Mouse (Mus musculus): ENCODE measurements around the gene Synj1. TPM values are rescaled to one million over a fixed set of nuclear protein-coding genes. Genes with fewer than 3 reads are reported as not detected.
A peak's percentile ranks its signal among the peaks of the same experiment; 100 is the strongest.

Synj1 gene
- 10.0 and 11.9 TPM in 2 replicates for polyA plus RNA-seq (2015; fragmentation: Nextera tagmentation; extraction: Ambion mirVana)

GRCm38 (mm10) chr16:91011021-91011683, at the start of gene Synj1:
TSS of gene Synj1 (minus strand) at chr16:91011308.
- ATAC-seq (replicated peaks; ENCODE audit: low FRiP score, low read depth), result peak; percentile 92

GRCm38 (mm10) chr16:91057741-91058140, 46.6 kb upstream of the Synj1 start:
- H3K9me3 ChIP-seq (replicated peaks; ENCODE audit: low read length), result no peaks in the 10 kb centered on the region
- no peak overlapping the region for H3K4me3 ChIP-seq (replicated peaks; ENCODE audit: low read depth, low read length)
- WGBS, result 81% methylated on average over 6 of the region's 6 CpGs
- no peak overlapping the region for H3K27ac ChIP-seq
- no peak for ATAC-seq (replicated peaks; ENCODE audit: low FRiP score, low read depth)
- H3K4me1 ChIP-seq (replicated peaks; ENCODE audit: insufficient read depth, low read length), result peaks cover 12% of the 10 kb centered on the region
- no peak overlapping the region for H3K9ac ChIP-seq (ENCODE audit: low read depth, low read length)
- no peaks in the 10 kb centered on the region for H3K27me3 ChIP-seq (ENCODE audit: insufficient read depth, low read length)
- no peak for TF ChIP-seq CTCF (IDR thresholded peaks at IDR 0.05; ENCODE audit: low read depth)
- DNase-seq (ENCODE audit: low spot score), result no peak
- H3K4me2 ChIP-seq (ENCODE audit: low read length), result no peak overlapping the region
- no peaks in the 10 kb centered on the region for H3K36me3 ChIP-seq (ENCODE audit: insufficient read depth, low read length)

More at GRCm38 (mm10) chr16:91011021-91011683, at the start of gene Synj1:
- WGBS, result under 1% methylated on average over 57 of the region's 66 CpGs
- peak; percentile 98 for DNase-seq (ENCODE audit: low spot score)
- peak within 1 kb of the TSS; percentile 93 for H3K27ac ChIP-seq
- peak within 1 kb of the TSS; percentile 86 for H3K4me2 ChIP-seq (ENCODE audit: low read length)
- no peaks in the 10 kb centered on the region for H3K27me3 ChIP-seq (ENCODE audit: insufficient read depth, low read length)
- peak within 1 kb of the TSS; percentile 75 for H3K4me3 ChIP-seq (replicated peaks; ENCODE audit: low read depth, low read length)
- no peak for TF ChIP-seq CTCF (IDR thresholded peaks at IDR 0.05; ENCODE audit: low read depth)
- H3K4me1 ChIP-seq (replicated peaks; ENCODE audit: insufficient read depth, low read length), result peaks cover 7% of the 10 kb centered on the region
- H3K9ac ChIP-seq (ENCODE audit: low read depth, low read length), result peak within 1 kb of the TSS; percentile 87
- H3K9me3 ChIP-seq (replicated peaks; ENCODE audit: low read length), result no peaks in the 10 kb centered on the region
- H3K36me3 ChIP-seq (ENCODE audit: insufficient read depth, low read length), result peaks cover 19% of the 10 kb centered on the region

- 88% methylated on average over 4 of the region's 4 CpGs for WGBS
- 0 out of 2 replicates have a peak overlapping the region, but pooled peaks have one; percentile 72 for H3K27ac ChIP-seq
- H3K4me2 ChIP-seq (ENCODE audit: low read length), result no peak overlapping the region
- H3K9me3 ChIP-seq (replicated peaks; ENCODE audit: low read length), result no peaks in the 10 kb centered on the region
- ATAC-seq (replicated peaks; ENCODE audit: low FRiP score, low read depth), result no peak
- no peak for DNase-seq (ENCODE audit: low spot score)
- H3K9ac ChIP-seq (ENCODE audit: low read depth, low read length), result no peak overlapping the region
- TF ChIP-seq CTCF (IDR thresholded peaks at IDR 0.05; ENCODE audit: low read depth), result no peak
- H3K36me3 ChIP-seq (ENCODE audit: insufficient read depth, low read length), result no peaks in the 10 kb centered on the region
- no peaks in the 10 kb centered on the region for H3K27me3 ChIP-seq (ENCODE audit: insufficient read depth, low read length)
- no peak overlapping the region for H3K4me3 ChIP-seq (replicated peaks; ENCODE audit: low read depth, low read length)
- peaks cover 12% of the 10 kb centered on the region for H3K4me1 ChIP-seq (replicated peaks; ENCODE audit: insufficient read depth, low read length)
Observed at GRCm38 (mm10) chr16:91057261-91057660, 46.2 kb upstream of the Synj1 start.

- Histone ChIP-seq H3K36me3 (ENCODE audit: insufficient read depth, low read length) (no peaks in the 10 kb centered on the region), H3K4me3 (replicated peaks; ENCODE audit: low read depth, low read length) (no peak overlapping the region), H3K4me1 (replicated peaks; ENCODE audit: insufficient read depth, low read length) (peaks cover 12% of the 10 kb centered on the region), H3K27me3 (ENCODE audit: insufficient read depth, low read length) (no peaks in the 10 kb centered on the region), H3K4me2 (ENCODE audit: low read length) (peak overlapping the region; percentile 41), H3K27ac (peak overlapping the region; percentile 72), H3K9me3 (replicated peaks; ENCODE audit: low read length) (no peaks in the 10 kb centered on the region), H3K9ac (ENCODE audit: low read depth, low read length) (peak overlapping the region; percentile 28; the same call in 1 of the 2 replicates)
- TF ChIP-seq CTCF (IDR thresholded peaks at IDR 0.05; ENCODE audit: low read depth), result no peak
- DNase-seq (ENCODE audit: low spot score), result peak; percentile 77
- peak; percentile 92 for ATAC-seq (replicated peaks; ENCODE audit: low FRiP score, low read depth)
- WGBS, result 15% methylated on average over 16 of the region's 16 CpGs
Observed at GRCm38 (mm10) chr16:91056043-91056821, 45.1 kb upstream of the Synj1 start.

GRCm38 (mm10) chr16:91055150-91055549, 44.0 kb upstream of the Synj1 start:
- no peak overlapping the region for H3K4me3 ChIP-seq (replicated peaks; ENCODE audit: low read depth, low read length)
- 61% methylated on average over 5 of the region's 5 CpGs for WGBS
- H3K36me3 ChIP-seq (ENCODE audit: insufficient read depth, low read length), result no peaks in the 10 kb centered on the region
- H3K4me1 ChIP-seq (replicated peaks; ENCODE audit: insufficient read depth, low read length), result peaks cover 12% of the 10 kb centered on the region
- no peak for DNase-seq (ENCODE audit: low spot score)
- H3K9me3 ChIP-seq (replicated peaks; ENCODE audit: low read length), result no peaks in the 10 kb centered on the region
- ATAC-seq (replicated peaks; ENCODE audit: low FRiP score, low read depth), result no peak
- no peak overlapping the region for H3K27ac ChIP-seq
- no peak for TF ChIP-seq CTCF (IDR thresholded peaks at IDR 0.05; ENCODE audit: low read depth)
- H3K9ac ChIP-seq (ENCODE audit: low read depth, low read length), result no peak overlapping the region
- no peaks in the 10 kb centered on the region for H3K27me3 ChIP-seq (ENCODE audit: insufficient read depth, low read length)
- H3K4me2 ChIP-seq (ENCODE audit: low read length), result no peak overlapping the region

- no peak overlapping the region for H3K4me3 ChIP-seq (replicated peaks; ENCODE audit: low read depth, low read length)
- WGBS, result 64% methylated on average over 8 of the region's 8 CpGs
- no peaks in the 10 kb centered on the region for H3K27me3 ChIP-seq (ENCODE audit: insufficient read depth, low read length)
- H3K27ac ChIP-seq, result no peak overlapping the region
- H3K4me1 ChIP-seq (replicated peaks; ENCODE audit: insufficient read depth, low read length), result peaks cover 12% of the 10 kb centered on the region
- no peaks in the 10 kb centered on the region for H3K36me3 ChIP-seq (ENCODE audit: insufficient read depth, low read length)
- no peak overlapping the region for H3K4me2 ChIP-seq (ENCODE audit: low read length)
- no peak overlapping the region for H3K9ac ChIP-seq (ENCODE audit: low read depth, low read length)
- H3K9me3 ChIP-seq (replicated peaks; ENCODE audit: low read length), result no peaks in the 10 kb centered on the region
- DNase-seq (ENCODE audit: low spot score) (no peak), ATAC-seq (replicated peaks; ENCODE audit: low FRiP score, low read depth) (no peak)
- no peak for TF ChIP-seq CTCF (IDR thresholded peaks at IDR 0.05; ENCODE audit: low read depth)
Observed at GRCm38 (mm10) chr16:91053599-91053998, 42.5 kb upstream of the Synj1 start.

Measured in kidney, postnatal 0 days (tissue).